Mouse (Mus musculus) kidney, adult 2 months (tissue): ENCODE measurements around the gene Rhoa.

Source experiments
- CTCF ChIP-seq: fragments of 200-500 bp; conservative IDR thresholded peaks from 2 replicates; pipeline ENCODE4 v1.5.1; 2011; ENCODE audit warnings: low read depth, mild to moderate bottlenecking, control low read depth, low read length, moderate library complexity, mixed read lengths; ENCODE audit not compliant: insufficient read depth, insufficient read length
- POLR2A ChIP-seq: fragments of 200-500 bp; IDR thresholded peaks from one replicate; pipeline ENCODE4 v1.6.1; 2011; ENCODE audit warnings: low read depth, low read length, control low read depth

DNA sequence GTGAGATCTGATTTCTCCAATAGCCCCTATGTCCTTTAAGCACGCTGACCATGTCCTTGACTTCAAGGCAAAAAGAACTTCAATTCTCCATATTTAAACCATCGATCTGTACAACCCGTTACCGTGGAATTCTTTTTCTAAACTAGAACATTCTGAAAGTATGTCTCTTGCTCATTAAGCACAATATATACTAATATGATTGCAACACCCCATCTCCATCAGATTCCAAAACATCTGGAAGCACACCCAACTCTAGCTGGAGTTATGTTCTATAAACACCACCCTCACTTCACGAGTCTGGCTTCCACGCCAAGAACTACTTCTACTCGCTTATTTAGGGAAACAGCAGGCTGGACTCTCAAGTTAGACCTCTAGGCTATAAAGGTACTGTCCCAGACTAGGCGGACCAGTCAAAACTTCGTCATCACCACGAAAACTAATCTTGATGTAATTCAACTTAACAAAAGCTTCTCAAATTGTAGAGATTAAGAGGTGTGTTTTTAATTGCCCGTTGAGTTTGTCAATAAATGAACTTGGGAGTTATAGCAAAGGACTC lies 43.4 kb upstream of the Rhoa start:
- TF ChIP-seq CTCF: no peak
- no peak for TF ChIP-seq POLR2A
